Mouse (Mus musculus): Measurements from ENCODE around the gene Stx4a. TPM values are rescaled to one million over a fixed set of nuclear protein-coding genes. Genes with fewer than 3 reads are reported as not detected.
"Not testable (repeated sequence)": the region's sequence is repeated elsewhere in the genome, so short reads cannot be mapped to it uniquely, and the experiment has no call there.

The Stx4a gene
- polyA plus RNA-seq, 2 experiments from 2014 or later = 49.3 to 54.6 TPM

DNA sequence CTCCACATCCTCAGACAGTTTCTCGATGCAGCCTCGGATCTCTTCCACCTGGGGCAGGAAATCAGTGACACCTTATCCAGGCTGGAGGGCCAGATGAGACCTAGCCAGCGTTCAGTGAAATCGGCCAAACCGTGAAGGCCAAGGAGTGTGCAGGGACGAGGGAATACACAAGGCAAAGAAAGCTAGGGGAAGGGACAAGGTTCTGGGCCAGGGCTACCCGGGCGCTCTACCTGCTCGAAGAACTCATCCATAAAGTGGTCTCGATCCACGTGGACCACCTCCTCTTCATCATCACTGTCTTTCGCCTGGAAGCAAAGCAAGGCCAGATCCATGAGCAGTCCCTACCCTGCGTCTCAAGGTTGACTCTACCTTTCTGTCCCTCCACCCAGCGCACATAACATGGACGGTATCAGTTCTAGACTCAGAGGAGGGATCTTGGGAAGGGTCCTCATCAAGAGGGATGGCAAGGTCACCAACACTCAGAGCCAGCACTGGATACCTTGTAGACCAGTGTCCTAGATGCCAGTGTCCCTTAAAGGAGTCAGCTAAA, 8.9 kb upstream of the Stx4a start:
- ATAC-seq = no peak

DNA sequence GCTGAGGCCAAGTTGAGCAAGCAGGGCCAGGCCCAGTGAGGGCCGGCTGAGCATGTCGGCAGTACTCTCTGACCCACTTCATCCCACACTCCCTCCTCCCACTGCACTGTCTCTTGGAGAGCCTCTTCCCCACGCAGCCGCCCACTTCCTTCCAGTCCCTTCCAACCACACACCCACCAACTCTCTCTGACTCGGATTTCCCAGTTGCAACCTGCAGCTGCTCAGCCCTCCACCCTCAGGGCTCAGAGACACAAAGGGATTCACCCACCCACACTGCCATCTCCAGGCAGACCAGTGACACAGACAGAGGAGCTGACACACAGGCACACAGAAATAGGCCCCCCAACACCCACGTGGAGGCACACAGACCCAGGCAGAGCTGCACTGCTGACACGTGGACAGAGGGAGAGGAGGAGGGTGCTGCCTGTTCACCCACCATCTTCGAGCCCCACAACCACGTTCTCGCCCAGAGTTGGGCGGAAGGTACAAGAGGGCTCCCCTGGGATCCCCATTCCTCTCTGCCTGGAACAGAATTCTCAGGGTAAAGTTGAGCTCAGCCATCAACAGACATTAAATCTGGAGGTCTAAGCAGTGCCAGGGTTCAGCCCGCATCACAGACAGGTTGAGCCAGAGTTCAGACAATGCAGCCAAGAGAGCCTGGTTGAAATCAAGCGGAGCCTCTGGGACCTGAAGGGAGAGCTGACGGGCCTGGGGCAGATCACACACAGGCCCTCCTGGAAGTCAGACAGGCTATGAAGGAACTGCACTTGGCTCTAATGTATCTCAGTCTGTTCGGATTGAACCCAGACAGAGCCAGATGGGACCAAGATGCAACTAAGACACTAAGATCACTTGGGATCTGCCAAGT, 7.9 kb upstream of the Stx4a start:
- ATAC-seq = no peak

DNA sequence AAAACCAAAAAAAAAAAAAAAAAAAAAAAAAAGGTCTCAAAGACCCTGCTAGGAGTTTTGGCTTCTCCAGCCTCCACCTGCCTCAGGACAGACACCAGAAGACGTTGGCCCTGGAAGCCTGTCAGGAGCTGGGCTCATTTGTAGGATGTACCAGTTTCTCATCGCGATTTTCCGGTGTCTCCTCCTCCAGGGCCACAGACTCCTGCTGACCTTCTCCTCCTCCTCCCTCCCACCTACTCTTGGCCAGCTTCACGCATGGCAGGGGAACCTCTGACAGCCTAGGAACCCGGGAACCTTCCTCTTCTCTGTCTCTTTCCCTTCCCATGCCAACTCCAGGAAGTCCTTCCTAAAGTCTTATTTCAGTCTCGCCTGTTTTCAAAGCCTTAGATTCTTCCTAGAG, 7.0 kb upstream of the Stx4a start:
- ATAC-seq = no peak

DNA sequence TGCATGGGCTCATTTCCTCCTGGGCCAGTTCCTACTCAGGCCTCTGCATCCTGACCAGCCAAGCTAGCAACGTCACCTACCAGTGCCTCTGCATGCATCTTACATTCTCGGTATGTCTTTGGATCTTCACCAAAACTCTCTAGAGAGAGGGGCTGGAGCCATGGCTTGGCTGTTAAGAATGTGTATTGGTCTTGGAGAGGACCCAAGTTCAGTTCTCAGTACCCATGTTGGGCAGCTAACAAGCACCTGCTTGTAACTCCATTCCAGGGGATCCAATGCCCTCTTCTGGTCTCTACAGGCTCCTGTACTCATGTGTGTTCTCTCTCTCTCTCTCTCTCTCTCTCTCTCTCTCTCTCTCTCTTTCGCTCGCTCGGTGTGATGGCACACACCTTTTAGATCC, 6.3 kb upstream of the Stx4a start:
- ATAC-seq = no peak

DNA sequence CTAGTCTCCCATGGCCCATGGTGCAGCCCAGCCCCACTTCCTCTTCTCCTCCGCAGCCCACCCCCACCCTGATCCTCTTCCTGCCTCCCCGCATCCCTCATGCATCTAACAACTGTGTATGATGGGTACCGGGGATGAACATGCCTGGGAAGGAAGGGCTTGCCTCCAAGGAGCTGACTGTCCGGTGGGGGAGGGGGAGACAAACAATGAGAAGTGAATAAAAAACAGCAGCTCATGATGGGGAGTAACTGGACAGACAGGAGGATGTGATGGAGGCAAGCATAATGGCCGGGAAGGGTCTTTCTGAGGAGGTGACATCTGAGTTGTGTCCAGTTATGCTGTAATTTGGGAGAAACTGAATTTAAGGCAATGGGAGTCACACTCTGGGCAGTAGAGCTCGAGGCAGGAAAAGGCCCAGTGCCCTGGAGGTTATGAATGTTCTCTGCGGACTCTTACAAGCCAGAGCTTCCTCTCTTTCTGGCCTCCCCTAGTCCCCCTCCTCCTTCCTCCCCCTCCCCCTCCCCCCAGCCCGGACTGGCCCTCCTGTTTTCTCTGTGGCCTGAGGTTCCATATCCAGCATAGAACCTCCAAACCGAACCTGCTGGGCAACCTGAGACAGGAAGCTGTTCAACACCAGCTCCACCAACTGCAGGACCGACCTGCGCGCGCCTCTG, 3.1 kb upstream of the Stx4a start:
- no peak for ATAC-seq

DNA sequence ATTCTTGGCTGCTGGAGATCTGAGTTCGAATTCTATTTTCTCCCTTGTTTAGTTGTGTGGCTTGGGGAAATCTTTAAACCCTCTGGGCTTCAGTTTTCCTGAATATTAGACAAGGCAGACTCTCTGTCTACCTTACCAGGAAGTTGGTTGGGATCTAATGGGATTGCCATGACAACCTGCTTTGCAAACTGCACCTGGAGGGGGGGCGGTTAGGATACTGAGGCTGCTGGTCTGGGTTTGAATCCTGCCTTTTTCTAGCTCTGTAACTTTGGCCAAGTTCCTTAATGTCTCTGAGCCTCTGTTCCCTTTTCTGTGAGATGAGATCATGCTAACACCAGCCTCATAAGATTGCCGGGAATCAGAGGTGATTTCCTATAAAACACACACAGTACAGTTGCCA, 1.6 kb upstream of the Stx4a start:
- ATAC-seq = no peak

DNA sequence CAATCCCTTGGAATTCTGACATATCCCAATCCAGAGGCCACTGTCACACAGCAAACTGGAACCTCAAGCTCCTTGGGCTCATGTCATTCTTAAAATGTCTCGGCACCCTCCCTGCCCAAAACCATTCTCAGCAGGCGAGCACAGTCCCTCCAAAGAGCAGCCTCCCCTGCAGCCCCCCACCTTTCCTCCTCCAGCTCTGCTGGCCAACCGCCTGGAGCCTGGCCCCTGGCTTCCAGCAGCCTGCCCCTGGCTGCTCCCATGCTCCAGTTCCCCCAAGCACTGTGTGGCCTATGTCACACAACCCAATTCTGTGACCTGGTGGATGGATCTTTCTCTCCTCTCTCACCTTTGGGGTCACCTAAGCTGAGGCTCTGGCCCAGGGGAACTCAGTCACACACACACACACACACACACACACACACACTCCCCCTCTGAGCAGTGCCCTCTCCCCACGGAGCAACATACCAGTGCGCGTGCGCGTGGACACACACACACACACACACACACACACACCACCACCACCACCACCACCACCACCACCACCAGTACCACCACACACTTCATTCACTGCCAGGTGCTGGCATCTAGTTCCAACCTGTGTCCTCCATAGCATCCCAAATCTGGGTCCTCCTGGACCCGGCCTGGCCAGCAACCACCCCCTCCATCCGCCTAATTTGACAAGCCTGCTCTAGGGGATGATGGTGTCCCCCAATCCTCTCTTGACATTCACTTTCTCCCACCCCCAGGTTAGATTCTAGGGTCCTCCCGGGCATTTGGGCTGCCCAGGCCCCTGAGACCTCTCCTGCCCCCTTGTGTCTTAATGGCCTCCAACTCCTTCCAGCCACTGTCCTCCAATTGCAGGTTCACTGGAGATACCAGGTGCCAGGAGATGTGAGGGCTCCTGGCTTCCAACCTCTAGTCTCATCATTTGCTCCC, 590 bp upstream of the Stx4a start:
- no peak for ATAC-seq

DNA sequence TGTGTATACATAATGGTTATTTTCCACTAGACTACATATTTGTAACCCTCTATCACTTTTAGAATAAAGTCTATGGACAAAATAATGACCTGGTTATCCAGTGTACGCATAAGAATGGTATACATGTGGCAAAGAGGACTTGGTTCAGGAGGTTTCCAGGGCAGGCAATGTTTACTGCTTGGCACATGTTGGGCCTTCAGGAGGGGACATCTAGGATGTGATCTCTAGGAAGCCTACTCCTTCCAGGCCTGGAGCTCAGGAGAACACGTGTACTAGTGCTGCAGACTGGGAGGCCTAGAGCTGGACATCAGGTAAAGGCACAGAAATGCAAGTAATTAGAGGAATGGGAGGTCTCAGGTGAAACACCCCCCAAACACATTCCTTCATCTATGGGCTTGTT, 11.5 kb downstream of the Stx4a start:
- no peak for ATAC-seq

DNA sequence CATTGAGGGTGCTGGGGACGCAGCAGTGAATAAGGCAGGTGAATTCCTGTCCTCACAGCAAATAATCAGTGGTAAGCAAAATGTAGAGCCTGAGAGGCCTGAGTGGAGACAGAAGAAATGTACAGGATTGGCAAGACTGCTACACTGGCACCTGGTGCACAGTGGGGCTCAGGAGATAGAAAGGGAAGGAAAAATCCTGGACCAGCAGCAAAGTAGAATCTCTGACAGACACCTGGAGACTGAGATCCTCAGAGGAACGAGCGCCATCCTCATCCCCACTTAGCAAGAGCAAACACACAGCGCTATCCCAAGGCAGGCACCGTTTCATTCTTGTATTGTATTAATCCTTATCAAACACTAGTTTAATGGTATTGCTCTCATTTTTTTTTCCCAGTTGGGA, 13.4 kb downstream of the Stx4a start:
- ATAC-seq = no peak

DNA sequence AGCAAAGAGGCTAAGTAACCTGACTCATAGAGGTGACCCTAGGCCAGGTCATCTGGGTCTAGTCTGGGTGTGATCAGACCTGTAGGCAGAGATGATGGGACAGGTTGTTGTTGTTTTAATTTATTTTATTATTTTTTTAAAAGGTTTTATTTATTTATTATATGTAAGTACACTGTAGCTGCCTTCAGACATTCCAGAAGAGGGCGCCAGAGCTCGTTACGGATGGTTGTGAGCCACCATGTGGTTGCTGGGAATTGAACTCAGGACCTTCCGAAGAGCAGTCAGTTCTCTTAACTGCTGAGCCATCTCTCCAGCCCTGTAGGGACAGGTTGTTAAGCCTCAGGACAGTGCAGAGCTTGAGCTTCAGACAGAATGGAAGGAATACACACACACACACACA, 13.8 kb downstream of the Stx4a start:
- not testable (repeated sequence) for ATAC-seq

DNA sequence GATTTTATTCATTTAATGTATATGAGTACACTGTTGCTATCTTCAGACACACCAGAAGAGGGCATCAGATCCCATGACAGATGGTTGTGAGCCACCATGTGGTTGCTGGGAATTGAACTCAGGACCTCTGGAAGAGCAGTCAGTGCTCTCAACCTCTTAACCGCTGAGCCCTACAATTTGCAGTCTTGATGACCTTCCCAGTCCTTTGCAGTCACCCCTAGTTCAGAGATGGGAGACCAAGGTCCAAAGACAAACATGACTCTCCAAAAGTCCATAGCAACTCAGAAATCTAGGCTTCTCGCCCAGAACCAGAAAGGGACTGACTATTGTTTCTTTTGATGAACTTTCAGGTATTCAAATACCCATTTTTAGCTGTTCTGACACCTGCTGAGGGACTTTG, 15.9 kb downstream of the Stx4a start:
- not testable (repeated sequence) for ATAC-seq

DNA sequence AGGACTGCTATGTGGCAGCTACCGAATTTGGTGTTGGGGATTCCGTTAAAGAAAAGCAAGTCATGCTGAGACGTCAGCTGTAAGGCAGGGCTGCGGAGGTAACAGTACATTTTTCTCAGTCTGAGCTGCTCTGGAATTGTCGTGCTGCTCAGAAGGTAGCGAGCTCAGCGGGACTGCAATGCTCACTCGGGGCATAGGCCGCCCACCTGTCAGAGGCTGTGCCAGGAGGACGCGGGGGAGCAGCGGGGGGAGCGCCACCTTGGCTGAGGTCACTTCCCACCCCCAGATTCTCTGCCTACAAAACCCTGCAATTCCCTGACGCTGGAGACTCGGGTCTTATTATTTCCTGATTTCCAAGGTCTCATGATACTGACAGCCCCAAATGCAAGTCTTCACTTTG, 16.8 kb downstream of the Stx4a start:
- peak; percentile 9 for ATAC-seq

DNA sequence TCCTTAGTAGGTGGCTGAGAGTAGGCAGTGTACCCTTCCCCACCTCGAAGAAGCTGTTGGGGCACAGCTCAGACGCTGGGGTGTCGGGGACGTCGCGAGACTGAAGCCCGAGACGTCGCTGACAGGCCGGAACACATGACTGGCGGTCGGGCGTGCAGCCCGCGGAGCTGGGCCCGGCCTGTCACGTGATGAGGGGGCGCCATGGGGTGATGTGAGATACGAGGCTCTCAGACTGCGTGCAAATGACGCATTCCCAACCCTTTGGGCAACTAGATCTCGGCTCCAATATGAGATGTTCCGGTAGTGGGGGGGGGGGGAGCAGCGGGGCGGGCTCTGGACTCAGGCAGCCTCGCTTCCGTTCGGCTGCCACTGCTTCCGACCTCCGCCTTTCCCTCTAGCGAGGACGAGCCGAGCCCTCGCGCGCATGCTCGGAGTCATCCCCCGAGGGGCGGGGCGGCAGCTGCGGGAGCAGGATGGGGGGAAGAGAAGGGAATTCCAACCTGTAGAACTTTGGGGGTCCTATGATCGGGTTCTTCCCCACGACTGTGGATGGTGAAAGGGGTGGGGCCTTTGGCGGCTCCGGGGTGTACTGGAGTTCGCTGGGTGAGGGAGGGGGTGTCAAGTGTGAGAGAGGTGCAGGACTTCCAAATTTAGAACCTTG, 17.4 kb downstream of the Stx4a start:
- peak; percentile 73 for ATAC-seq

DNA sequence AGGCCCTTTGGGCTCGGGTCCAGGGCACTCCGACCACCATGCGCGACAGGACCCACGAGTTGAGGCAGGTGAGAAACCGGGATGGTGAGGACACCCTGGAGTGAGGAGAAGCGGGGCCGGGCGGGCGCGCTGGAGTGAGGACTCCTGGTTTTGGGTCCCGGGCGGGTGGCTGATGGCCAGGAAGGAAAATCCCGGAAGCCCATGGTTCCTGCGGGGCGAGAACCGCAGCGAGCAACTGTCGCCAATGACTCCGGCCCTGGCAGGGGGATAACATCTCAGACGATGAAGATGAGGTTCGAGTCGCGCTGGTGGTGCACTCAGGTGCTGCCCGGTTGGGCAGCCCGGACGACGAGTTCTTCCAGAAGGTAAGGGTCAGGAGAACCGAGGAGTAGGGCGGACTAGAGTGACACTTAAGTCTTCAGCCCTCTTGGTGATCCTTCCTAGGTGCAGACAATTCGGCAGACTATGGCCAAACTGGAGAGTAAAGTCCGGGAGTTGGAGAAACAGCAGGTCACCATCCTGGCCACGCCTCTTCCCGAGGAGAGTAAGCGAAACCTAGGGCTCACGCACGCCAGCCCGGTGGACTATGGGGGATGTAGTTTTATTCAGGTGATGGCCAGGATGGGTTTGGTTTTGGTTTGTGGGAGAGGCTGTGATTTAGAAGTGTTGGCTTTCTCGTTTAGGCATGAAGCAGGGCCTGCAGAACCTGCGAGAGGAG, 18.1 kb downstream of the Stx4a start:
- ATAC-seq = peak; percentile 66

DNA sequence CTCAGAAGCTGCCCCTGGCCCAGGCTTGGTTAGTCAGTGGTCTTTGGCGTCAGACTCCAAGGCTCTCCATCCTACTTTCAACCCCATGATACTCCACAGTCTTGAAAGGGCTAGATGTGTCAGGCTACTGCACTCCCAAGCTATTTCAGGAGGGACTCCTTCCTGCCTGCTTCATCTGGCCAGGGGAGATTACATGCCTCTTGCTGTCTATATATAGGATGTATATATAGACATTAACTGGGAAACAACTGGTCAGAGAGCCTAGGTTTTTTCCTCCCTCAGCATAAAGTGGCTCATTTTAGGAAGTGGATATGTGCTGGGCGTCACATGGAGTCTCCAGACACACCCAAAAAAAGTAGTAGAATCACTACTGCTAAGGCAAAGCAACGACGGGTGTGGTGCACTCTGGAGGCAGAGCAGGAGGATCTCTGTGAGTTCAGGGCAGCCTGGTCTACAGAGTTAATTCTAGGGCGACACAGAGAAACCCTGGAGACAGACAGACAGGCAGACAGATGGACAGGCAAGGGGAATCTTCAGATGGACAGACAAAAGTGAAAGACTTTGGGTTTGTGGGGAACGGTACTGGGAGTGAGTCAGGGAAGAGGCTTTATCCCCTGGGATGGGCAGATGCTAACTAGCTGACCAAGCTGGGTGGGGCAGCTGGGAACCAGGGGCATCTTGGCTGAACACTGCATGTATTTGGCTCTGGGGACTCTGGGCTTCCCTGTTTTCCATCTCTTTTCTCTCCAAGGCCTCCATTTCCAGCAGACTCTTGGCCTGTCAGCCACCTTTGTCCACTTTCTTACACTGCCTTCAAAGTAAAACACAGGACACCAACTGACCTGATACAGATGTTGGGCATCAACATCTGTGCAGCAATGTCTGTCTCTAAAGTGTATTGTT, 26.1 kb downstream of the Stx4a start:
- ATAC-seq = no peak

DNA sequence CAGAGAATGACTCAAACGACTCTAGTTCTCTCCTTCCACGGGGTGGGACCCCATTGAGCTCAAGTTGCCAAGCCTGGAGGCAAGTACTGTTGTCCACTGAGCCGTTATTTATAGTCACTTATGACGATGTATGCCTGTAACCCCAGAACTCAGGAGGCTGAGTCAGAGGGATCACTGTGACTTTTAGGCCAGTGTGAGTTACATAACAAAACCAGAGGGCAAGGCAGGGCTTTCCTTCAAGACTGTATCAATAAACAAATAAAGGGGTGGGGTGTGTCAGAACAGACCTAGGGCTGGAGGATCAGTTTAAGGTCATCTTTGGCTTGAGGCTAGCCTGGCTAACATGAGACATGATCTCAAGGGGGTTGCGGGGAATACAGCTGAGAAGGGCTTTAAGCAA, 26.8 kb downstream of the Stx4a start:
- ATAC-seq = no peak

DNA sequence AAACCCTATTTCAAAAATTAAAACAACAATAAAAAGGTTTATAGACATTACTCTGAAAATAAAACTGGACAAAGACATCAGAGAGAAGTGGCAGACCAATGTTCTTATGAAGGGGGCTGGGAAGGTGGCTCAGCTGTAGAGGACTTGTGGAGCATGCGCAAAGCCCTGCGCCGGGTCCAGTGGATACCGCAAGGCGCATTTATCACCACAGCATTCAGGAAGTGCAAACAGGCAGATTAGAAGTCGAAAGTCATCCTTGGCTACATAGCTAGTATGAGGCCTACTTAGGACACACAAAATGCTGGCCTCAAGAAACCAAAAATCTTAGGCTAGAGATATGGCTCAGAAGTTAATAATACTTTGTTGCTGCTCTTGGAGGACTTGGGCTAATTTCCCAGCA, 34.2 kb downstream of the Stx4a start:
- ATAC-seq = no peak

DNA sequence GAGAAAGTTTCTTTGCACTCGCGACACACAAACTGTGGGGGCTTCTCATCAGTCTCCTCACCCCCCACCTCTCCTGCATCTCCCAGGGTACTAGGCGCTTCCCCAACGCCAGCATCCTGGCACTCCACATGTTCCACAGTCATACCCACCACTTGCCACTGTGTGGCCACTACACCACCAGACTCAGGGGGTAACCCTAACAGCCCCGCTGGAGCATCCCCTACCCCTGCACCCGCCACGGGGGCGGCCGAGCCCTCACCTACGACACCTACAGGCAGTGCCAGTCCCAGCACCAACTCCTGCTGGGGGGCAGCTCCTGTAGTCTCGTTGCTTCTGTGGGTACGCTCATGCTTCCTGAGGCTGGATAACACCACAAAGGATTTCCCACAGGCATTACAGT, 42.3 kb downstream of the Stx4a start:
- ATAC-seq = no peak

DNA sequence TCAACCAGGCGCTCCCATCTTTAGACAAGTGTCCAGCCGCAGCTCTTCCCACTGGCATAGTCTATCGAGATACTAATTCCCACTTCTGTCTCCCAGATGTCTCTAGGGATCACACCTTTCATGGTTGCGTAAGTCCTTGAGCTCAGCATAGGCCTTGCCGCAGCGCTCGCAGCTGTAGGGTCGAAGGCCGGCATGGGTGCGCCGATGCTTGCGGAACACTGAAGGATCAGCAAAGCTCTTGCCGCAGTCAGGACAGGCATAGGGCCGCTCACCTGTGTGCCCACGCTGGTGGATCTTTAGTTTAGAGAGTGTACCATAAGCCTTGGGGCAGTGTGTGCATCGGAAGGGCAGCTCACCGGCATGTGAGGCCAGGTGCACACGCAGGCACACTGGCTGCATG, 43.5 kb downstream of the Stx4a start:
- no peak for ATAC-seq

DNA sequence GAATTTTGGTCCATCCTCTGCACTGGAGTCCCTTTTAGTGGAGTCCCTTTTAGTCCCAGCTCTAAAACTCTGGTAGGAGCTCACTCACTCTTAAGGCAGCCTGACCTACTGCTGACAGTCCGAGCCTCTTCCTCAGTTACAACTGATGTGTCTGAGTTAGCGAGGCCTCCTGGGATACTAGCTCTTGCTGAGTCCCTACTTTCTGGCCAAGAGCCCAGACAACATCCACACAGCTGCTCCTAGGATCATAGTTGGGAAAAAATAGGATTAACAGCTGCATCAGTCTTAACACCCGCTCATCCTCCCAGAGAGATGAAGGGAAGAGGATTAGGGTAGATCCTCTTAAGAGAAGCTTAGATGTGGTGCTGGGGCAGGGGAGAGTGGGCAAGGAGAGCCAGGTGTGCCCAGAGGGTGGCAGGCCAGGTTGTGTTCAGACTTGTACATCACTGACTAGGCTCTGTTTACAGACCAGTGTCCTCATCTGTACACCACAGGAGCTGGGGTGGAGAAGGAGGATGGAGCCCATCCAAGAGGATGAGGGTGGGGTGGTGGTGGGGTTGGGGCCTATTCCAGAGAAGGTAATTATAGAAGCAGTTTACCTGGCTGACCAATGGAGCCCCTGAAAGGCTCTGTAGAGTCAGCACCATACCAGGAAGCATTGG, 45.2 kb downstream of the Stx4a start:
- no peak for ATAC-seq
